Mouse (Mus musculus) left cerebral cortex, adult 18-20 months (tissue): Measurements from ENCODE around the gene Gngt2. TPM values are rescaled to one million over a fixed set of nuclear protein-coding genes. Genes with fewer than 3 reads are reported as not detected.

ENCODE experiments used
- DNase-seq, 2 experiments: peaks; one replicate each; pipeline ENCODE4 v3.0.0; 2021 to 2022; ENCODE audit warnings: low spot score in 2 of 2, mixed read lengths in 1 of 2
- long read RNA-seq, 2 experiments: library from polyadenylated mRNA; stranded (forward); transcript quantifications; one replicate each; pipeline ENCODE4 v2.0.0; 2021
- total RNA-seq, 2 experiments: library from RNA; stranded (reverse); gene quantifications; 2 replicates each; pipeline ENCODE4 v1.2.3; 2021

Gene Gngt2
- 1 to 10 TPM; 2.8 to 4.5 TPM for total RNA-seq
- long read RNA-seq, experiment 1, result 0 reads
- long read RNA-seq, experiment 2, result 0 reads

DNA sequence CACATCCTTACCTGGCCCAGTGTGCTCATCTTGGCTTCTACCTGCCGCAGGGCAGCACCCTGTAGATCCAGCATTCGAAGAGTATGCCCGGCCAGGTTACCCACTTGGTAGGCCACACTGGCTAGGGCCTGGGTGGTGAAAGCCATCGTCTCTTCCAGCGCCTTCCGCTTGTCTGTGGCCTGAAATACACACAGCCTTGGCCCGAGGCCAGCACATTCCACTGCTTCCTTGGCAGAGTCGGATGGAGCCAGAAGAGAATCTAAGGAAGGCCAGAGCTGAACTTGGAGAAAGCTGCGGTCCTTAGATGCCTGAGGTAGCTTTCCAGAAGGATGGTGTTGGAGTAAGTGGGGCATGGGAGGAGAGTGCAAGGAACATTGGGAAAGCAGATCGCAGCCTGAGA lies at the start of gene Gngt2:
TSS of gene Gngt2 (plus strand) at position 158 of the 400 bp plus-strand sequence.
- DNase-seq, result peak; percentile 43 to 46

DNA sequence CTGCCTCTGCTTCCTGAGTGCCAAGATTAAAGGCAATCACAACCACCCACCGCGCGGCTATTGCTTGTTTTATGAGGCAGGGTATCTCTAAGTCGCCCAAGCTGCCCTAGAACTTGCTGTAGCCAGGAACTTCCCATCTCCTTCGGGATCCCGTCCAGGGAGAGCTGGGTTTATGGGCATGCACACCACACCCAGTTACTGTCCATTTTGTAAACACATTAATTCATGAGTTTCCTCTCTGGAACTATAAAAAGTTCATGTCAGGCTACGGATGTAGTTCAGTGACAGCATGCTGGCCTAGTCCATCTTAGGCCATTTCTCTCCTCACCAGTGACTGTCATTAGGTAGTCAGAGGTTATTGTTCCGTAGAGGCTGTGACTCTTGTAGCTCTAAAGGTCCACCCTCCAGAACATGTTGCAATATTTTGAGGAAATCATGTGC lies 47.5 kb upstream of the Gngt2 start:
- no peak for DNase-seq

DNA sequence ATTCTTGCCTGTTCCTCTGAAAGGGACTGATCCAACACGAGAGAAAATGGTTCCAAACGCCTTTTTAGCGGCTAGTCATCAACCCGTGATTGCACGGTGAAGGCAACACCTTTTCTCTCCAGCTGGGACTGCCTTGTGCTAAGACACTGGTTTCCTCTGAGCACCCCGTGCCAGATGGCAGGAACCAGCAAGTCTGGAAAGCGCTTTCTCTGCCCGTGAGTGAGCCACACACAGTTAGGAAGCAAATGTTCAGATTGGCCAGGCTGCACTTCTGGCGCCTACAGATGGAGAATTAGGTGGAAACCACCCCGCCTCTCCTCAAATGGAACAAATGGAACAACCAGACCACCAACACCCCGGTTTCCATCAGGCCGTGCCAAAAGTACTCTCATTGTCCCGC lies 45.2 kb upstream of the Gngt2 start:
- DNase-seq, result peak; percentile 49 to 59

DNA sequence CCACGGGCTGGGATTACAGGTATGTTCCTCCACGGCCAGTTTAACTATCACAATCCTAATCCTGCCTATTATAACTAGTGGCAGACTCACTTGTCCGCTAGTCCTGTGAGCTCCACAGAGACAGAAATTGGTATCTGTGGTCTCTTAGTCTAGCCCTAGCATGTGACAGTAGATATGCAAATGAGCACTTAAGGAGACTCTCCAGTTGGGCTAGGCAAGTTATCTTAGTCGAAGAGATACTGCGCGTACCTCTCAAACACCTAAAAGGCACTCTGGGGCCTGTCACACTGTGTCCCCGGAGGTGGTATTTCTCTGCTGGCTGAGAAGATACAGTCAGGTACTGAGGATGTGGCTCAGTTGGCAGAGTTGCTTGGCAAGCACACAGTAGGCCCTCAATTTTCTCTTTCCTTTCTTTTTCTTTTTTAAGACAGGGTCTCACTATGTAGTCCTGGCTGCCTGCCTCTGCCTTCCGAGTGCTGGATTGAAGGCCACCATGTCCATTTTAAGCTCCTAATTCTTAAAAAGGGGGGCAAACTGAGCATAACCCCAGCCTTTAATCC lies 44.0 kb upstream of the Gngt2 start:
- DNase-seq, result no peak

DNA sequence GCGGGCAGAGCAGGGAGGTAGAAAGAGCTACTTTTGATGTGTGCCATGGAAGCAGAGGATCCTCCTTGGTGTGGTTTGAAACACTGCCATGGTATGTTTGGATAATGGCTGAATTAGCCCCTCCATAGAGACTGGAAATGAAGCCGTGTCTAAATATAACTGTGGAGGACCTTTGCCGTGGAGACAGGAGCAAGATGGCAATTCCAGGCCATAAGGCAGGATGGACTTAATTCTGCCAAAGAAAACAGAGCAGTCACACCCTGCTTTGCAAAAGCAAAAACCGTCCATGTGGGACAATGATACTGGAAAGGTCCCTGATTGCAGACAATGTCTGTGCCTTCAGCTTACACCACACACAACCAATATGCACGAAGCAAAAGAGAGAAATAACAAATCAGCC lies 42.8 kb upstream of the Gngt2 start:
- no peak for DNase-seq

DNA sequence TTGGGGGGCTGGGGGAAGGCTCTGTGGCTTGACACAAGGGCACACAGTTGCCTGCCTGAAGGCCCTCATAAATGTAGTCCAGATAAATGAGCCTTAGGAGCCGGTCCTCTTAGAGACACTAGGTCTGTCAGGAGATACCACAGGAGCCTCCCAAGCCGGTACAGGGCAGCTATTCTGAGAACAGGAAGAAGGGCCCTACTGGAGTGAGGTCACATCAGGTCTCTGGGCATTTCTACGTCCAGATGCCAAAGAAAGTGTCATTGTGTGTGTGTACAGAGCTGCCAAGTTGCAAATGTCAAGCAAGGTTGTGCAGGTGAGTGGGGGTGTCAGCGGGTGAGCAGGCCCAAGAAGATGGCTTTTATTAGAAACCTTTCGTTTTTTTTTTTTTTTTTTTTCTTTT lies 41.4 kb upstream of the Gngt2 start:
- no peak for DNase-seq

DNA sequence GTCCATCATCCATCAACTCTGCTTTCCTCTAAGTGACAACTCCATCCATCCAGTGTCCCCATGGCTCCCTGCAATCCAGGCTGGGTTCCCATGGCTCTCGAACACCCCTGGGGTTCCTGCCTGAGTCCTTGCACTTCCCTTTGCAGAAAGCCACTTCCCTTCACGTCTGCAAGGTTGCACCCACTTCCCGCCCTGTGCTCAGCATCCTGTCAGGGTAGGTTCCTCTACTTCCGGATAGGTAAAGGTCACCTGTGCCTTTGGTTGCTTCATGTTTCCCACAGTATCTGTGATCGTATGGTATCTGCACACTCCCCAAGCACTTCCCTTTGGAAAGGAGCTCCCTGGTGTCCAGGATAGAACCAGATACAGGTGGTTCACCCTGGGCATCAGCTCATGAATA lies 32.0 kb upstream of the Gngt2 start:
- DNase-seq, result no peak

DNA sequence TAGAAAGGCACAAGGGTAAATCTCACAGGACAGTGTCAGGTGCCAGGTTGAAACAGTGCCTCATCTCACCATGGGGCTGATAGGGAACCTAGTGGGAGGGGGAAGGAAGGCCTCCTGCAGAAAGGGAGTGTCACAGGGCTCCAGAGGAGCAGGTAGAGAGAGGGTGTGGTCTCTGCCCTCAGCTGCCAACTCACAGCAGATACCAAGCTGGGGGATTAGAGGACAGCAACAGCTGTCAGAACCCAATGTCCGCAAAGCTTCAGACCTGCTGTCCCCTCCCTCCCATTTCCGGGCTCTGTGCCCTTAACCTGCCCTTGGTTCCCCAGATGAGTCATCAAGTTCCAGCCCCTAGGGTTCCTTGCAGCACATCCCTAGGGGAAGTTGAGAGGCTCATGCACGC lies 31.5 kb upstream of the Gngt2 start:
- DNase-seq, result no peak

DNA sequence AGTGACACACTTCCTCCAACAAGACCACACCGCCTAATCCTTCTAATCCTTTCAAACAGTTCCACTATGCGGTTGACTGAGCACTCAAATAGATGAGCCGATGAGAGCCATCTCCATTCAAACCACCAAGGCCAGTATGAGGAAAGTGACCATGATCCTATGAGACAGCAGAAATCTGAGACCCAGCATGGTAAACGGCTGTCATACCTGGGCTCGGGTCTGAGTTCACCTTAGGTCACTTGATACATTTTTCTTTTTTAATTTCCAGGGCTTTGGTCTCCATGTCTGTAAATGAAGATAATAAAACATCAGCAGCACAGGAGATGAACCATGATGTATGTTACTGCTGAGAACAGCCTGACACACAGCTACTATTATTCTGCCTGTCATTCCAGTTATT lies 29.1 kb upstream of the Gngt2 start:
- no peak for DNase-seq

DNA sequence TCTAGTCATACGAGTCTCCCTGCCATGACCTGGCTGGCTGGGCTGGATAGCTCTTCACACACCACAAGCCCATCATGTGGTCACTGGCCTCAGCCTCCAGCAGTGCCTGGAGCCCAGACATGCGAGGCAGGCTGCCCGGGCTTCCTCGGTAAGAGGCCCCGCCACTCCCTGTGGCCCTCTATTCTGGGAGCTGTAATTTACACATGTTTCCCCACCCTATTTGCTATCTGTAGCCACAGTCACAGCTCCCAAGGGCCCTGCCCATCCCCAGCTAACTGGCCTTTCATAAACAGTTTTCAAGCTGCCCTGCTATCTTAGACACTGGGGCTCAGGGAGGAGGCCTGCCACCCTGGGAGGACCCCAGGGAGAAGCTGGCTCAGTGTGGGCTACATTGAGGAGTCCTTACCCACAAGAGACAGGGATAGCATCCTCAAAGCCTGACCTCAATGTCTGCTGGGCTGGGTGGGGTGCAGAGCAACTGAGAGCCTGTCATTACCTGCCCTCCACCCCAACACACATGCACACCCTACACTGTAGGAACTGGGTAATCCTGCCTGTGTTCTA lies 28.5 kb upstream of the Gngt2 start:
- DNase-seq, result no peak

DNA sequence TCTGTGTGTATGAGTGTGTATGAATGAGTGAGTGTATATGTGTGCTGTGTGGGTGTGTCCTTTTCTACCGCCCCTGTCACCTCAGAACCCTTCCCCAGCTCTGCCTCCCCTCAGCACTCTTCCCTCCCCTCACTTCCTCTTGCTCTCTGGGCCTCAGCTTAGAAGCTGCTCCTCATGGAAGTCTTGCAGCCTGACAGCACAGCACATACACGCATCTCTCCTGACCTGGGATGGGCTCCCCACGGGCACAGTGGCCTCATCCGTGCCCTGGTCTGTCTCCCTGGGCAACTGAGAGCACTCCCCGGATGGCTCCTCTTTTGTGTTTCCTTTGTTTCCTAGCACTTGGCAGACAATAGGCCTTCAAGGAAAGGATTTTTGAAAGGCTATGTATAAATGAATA lies 27.4 kb upstream of the Gngt2 start:
- no peak for DNase-seq

DNA sequence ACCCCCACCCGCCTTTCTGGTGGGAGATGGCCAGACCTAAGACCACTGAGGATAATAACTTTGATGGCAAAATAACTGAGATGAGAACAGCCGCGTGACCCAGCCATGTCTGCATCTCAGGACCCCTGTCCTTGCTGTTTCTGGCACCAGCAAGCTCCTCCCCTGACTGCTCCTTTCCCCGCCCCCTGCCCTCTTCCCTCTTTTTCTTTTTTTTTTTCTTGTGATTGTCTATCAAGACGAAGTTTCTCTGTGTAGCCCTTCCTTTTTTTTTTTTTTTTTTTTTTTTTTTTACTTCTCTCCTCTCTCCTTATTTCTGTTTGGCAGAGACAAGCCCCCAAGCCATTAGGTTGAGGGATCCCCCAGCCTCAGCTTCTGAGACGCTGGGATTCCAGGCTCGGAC lies 26.2 kb upstream of the Gngt2 start:
- DNase-seq, result no peak

DNA sequence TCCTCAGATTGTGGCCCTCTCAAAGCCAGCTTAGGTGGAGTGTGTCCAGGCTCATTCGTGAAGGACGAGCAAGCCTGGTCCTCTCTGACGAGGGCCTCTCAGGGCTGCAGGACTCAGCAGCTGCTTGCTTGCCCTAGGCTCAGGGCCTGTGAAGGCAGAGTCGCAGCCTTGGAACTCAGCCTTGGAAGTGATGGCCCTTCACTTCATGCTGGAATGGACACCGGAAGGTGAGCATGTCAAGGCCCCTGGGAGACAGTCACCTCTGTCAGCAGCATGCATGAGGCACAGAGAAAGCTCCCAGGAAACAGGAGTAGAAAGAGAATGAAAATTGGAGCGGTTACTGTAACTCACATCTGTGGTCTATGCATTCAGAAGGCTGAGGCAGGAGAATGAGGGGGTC lies 25.3 kb upstream of the Gngt2 start:
- no peak for DNase-seq

DNA sequence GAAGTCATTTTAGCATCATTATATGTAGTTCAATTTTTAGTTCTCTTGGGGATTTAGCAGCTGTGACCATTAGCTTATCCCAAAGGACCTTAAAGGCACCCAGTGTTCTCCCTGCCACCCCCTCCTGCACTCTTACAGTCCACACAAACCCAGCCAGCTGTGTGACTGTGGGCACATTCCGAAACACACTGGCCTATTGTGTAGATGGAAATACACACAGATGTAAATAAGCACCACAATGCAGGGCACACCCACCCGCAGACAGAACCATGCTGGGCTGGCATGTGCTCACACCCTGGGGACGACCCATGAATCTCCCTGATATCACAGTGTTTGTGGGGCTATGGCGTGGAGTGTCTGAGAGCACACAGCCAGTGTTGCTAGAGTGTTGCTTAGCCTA lies 24.8 kb upstream of the Gngt2 start:
- no peak for DNase-seq

DNA sequence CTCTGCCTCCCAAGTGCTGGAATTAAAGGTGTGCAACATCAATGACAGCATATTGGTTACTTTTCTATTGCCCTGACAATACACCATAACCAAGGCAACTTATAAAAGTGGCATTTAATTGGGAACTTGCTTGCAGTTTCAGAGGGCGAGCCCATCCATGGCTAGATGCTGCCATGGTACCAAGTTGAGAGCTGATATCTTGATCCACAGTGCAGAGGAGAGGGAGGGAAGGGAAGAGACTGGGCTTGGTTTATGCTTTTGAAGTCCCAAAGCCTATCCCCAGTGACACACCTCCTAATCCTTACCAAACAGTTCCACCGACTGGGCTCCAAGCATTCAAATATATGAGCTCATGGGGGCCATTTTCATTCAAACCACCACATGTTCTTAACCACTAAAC lies 22.9 kb upstream of the Gngt2 start:
- DNase-seq, result no peak

DNA sequence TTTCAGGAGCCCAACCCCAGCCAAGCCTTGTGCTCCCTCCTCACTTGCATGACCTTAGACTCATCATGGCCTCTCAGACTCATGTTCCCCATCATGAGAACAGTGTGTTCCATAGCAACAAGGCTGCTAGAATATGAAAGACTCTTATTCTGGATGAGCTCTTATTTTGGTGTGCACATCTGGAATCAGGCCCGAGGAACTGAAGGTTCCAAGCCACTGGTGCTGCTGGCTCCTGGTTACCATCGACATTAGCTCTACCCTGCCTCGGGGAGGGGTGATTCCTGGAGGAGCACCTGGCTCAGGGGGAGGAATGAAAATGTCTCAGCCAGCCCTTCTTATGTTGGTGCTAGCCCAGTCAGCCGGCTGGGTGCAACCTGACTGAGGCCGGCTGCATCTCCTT lies 22.2 kb upstream of the Gngt2 start:
- DNase-seq, result no peak

DNA sequence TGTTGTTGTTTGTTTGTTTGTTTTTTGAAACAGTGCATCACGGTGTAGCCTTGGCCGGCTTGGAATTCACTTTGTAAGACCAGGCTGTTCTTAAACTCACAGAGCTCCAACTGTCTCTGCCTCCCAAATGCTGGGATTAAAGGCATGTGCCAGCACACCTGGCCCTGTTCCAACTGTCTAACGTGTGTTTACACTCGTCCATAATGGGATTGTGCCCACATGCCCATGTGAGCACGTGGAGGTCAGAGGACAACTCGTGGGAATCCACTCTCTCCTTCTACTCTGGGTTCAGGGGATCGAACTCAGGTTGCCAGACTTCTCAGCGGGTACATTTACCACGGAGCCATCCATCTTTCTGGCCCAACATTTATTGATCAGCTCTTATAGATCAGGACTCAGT lies 21.6 kb upstream of the Gngt2 start:
- no peak for DNase-seq

DNA sequence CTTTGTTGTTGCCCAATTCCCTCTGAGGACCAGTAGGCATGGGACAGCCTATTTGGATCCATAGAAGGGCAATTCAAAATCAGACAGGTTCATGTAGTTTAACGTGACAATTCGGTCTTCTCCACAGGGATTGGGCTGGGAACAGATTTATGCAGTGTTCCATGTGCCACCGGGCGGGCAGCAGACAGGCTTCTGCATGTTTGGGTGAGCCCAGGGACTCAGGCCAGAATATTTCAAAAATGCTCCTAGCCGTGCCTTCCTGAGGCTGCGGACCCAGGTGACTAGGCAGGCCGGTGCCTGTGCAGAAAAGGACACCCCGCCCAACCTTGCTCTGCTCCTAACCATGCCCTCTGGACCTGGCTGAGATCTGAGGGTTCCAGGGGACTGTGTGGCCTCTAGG lies 17.9 kb upstream of the Gngt2 start:
- DNase-seq, result no peak

DNA sequence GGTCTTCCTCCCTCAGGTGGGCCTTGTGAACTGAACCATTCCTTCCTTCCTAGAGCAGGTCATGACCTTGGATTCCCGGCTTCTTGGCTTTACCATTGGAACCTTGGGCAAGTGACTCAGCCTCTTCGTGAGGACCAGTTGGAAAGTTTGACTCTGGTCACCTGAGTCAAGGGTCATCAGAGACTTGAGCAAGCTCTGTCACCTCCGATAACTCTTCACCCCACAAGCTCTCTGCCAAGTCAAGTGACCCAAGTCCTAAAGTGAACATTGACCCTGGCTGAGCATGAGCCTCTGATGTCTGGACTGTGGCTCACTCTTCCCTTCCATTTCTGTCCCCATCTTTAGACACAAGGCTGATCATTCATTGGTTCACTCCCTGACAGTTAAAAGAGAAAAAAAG lies 15.5 kb upstream of the Gngt2 start:
- no peak for DNase-seq

DNA sequence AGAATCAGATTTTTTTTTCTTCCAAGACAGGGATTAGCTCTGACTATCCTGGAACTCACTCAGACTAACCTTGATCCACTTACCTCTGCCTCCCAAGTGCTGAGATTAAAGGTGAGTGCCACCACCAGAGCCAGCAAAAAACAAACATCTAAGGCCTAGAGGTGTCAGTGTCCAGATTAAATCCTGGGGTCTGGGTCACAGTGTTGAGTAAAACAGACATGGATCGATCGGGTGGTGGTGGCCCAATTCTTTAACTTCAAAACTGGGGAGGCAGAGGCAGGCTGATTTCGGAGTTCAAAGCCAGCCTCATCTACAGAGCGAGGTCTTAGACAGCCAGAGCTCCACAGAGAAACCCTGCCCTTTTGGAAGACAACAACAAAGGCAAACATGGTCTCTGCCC lies 14.6 kb upstream of the Gngt2 start:
- no peak for DNase-seq

DNA sequence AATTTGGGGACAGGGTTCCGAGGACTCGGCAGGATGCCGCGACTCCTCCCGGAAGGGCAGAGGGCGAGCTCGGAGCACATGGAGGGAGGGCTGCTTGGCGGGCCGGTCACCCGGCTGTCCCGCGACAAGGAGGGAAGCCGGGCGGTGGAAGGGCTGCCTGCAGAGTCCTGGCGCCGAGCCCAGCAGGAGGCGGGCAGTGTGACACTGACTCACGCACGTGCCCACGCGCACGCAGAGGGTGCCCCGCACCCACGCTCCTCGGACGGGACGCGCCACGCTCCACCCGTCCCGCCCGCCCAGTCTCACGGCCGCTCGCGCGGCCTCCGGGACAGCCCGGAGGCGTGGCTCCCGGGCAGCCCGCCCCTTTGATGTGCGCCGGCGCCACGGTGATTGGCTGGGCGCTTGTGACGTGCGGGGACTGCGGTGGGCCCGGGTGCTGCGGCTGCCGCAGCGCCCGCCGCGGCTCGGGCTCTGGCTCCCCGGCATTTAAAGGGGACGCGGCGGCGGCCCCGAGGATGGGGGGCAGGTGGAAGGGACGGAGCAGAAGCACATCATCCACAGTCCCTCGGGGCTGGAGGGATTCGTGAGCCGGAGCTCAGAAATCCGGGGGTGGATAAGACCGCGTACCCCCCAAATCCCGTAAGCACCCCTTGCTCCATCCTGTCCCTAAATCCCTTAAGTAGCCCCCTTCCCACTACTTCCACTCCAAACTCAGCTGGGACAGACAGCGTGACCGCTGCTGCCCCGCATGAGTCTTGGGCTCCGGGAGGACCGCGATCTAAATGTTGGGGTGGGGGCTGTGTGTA lies 12.7 kb upstream of the Gngt2 start, which contains the start of gene Phospho1:
TSS of gene Phospho1 (plus strand) at position 429 of the 806 bp plus-strand sequence.
- DNase-seq, result peak; percentile 85 to 92

DNA sequence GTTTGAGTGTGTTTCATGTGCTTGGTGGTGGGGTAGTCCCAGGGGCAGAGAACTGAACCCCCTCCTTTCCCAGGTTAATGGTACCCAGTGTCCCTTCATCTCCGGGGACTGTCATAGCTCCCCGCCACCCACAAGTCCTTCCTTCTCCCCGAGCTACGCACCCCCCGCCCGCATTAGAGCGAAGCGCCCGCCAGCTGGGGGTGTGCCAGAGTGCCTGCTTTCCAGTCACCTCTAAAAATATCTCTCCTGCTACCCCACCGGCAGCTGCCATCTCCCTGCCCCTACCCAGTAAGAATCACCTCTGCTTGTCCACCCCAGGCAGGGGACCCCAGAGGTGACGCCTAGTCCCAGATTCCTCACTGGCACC lies 12.2 kb upstream of the Gngt2 start:
- peak; percentile 59 to 69 for DNase-seq

DNA sequence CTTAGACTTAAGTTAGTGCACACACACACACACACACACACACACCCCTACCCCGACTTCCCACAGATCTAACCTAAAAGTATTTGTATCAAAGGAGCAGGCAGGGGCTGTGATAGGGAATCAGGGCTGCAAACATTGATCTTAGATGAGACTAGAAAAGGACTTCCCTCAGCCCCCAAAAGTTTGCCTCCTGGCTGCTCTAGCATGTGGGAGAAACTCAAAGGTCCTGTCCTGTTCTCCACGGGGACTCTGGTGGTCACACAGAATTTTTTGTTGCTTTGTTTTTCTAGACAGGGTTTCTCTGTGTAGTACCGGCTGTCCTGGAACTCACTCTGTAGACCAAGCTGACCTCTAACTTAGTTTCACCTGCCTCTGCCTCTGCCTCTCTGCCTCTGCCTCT lies 11.4 kb upstream of the Gngt2 start:
- no peak for DNase-seq
